Mouse (Mus musculus): ENCODE results near the gene Msl1.
A peak's percentile ranks its signal among the peaks of the same experiment; 100 is the strongest.
"Not testable (repeated sequence)": the region's sequence is repeated elsewhere in the genome, so short reads cannot be mapped to it uniquely, and the experiment has no call there.

Gene Msl1

GRCm38 (mm10) chr11:98797306-98797705 lies 2.0 kb downstream of the Msl1 start:
- peak; percentile 41 to 49 for DNase-seq

GRCm38 (mm10) chr11:98797909-98798308 lies 2.6 kb downstream of the Msl1 start:
- peak in 1 of 2 experiments; percentile 9 for DNase-seq

GRCm38 (mm10) chr11:98804605-98805004 lies 9.3 kb downstream of the Msl1 start, which contains the start of gene Casc3:
TSS of gene Casc3 (plus strand) at chr11:98804905.
- no peak for DNase-seq

- DNase-seq = no peak
Observed at GRCm38 (mm10) chr11:98808417-98808816, 13.1 kb downstream of the Msl1 start.

- DNase-seq = peak; percentile 99 to 100
Observed at GRCm38 (mm10) chr11:98809457-98810290, 14.4 kb downstream of the Msl1 start.

- no peak for DNase-seq
Observed at GRCm38 (mm10) chr11:98810686-98811085, 15.4 kb downstream of the Msl1 start.

- DNase-seq = no peak
Observed at GRCm38 (mm10) chr11:98816706-98817239, 21.5 kb downstream of the Msl1 start.

- DNase-seq = no peak
Observed at GRCm38 (mm10) chr11:98820968-98821367, 25.7 kb downstream of the Msl1 start.

- not testable (repeated sequence) for DNase-seq
Observed at GRCm38 (mm10) chr11:98826071-98826470, 30.8 kb downstream of the Msl1 start.

- no peak for DNase-seq
Observed at GRCm38 (mm10) chr11:98827877-98828276, 32.6 kb downstream of the Msl1 start.

GRCm38 (mm10) chr11:98829091-98829775 lies 33.9 kb downstream of the Msl1 start:
- DNase-seq = peak; percentile 55 to 70

- DNase-seq = peak; percentile 39 to 51
Observed at GRCm38 (mm10) chr11:98829875-98830274, 34.6 kb downstream of the Msl1 start.

- no peak for DNase-seq
Observed at GRCm38 (mm10) chr11:98835296-98835695, 40.0 kb downstream of the Msl1 start.

GRCm38 (mm10) chr11:98835725-98836124 lies 40.4 kb downstream of the Msl1 start:
- DNase-seq = no peak

- peak in 1 of 2 experiments; percentile 22 for DNase-seq
Observed at GRCm38 (mm10) chr11:98836128-98836527, 40.8 kb downstream of the Msl1 start.

- DNase-seq = peak; percentile 86 to 89
Observed at GRCm38 (mm10) chr11:98836651-98837141, 41.4 kb downstream of the Msl1 start, which contains the start of gene Rapgefl1. TSS of gene Rapgefl1 (plus strand) at chr11:98836785.

- DNase-seq = peak; percentile 24 to 52
Observed at GRCm38 (mm10) chr11:98837231-98837704, 42.0 kb downstream of the Msl1 start.

- DNase-seq = peak; percentile 39
Observed at GRCm38 (mm10) chr11:98837917-98838316, 42.6 kb downstream of the Msl1 start.

GRCm38 (mm10) chr11:98838512-98838911 lies 43.2 kb downstream of the Msl1 start:
- DNase-seq = no peak

- peak; percentile 31 to 47 for DNase-seq
Observed at GRCm38 (mm10) chr11:98839402-98839801, 44.1 kb downstream of the Msl1 start.

GRCm38 (mm10) chr11:98839897-98840296 lies 44.6 kb downstream of the Msl1 start:
- no peak for DNase-seq

GRCm38 (mm10) chr11:98846016-98846415 lies 50.7 kb downstream of the Msl1 start:
- peak; percentile 61 to 70 for DNase-seq
